Mouse (Mus musculus) hindbrain, embryonic 12.5 days (tissue): ENCODE results near the gene Lrmda. TPM values are rescaled to one million over a fixed set of nuclear protein-coding genes. Genes with fewer than 3 reads are reported as not detected.

Source experiments
- ATAC-seq: fragments of 200-750 bp; cut with Nextera tagmentation; 2 replicates; pipeline ENCODE4 v1.8.0; 2017; ENCODE audit warnings: moderate TSS enrichment; ENCODE audit not compliant: low FRiP score
- H3K27ac ChIP-seq: fragments of 300-500 bp; sonication (generic); 2 replicates; pipeline ENCODE4 v1.5.1; 2016; ENCODE audit warnings: mild to moderate bottlenecking
- H3K27me3 ChIP-seq: fragments of 300-500 bp; sonication (generic); 2 replicates; pipeline ENCODE4 v1.6.1; 2016; ENCODE audit warnings: mild to moderate bottlenecking
- H3K36me3 ChIP-seq: fragments of 300-500 bp; sonication (generic); 2 replicates; pipeline ENCODE4 v1.6.1; 2016; ENCODE audit warnings: mild to moderate bottlenecking
- H3K4me1 ChIP-seq: fragments of 300-500 bp; sonication (generic); 2 replicates; pipeline ENCODE4 v1.6.1; 2016
- H3K4me2 ChIP-seq: fragments of 300-500 bp; sonication (generic); replicated peaks from 2 replicates; pipeline ENCODE4 v1.6.1; 2016; ENCODE audit warnings: mild to moderate bottlenecking
- H3K4me3 ChIP-seq: fragments of 300-500 bp; sonication (generic); 2 replicates; pipeline ENCODE4 v1.5.1; 2016; ENCODE audit warnings: mild to moderate bottlenecking
- H3K9ac ChIP-seq: fragments of 300-500 bp; sonication (generic); 2 replicates; pipeline ENCODE4 v1.6.1; 2016; ENCODE audit warnings: mild to moderate bottlenecking, moderate library complexity
- H3K9me3 ChIP-seq: fragments of 300-500 bp; sonication (generic); replicated peaks from 2 replicates; pipeline ENCODE4 v1.6.1; 2016; ENCODE audit warnings: mild to moderate bottlenecking
- WGBS: fragments of 180-500 bp; shearing (Covaris S2); methylation state at CpG from one replicate; pipeline ENCODE4 v1.1.7; 2016; 5-methylcytosine and 5-hydroxymethylcytosine counted together
- polyA plus RNA-seq: library from polyadenylated mRNA; unstranded; fragments of >200 nt; fragmentation: Nextera tagmentation; extraction: Ambion mirVana; gene quantifications from 2 replicates; pipeline ENCODE4 v1.2.1, GENCODE M21; 2016

Lrmda gene
- polyA plus RNA-seq, 1 experiment from 2014 or later = 0.53 TPM

GRCm38 (mm10) chr14:22473991-22474390 is 454.5 kb downstream of the Lrmda start:
- H3K4me3 ChIP-seq = no peak overlapping the region
- 77% methylated on average over 6 of the region's 6 CpGs for WGBS
- H3K27ac ChIP-seq = peak overlapping the region; percentile 30; the same call in 1 of the 2 replicates
- no peak for ATAC-seq
- H3K27me3 ChIP-seq = no peaks in the 10 kb centered on the region
- H3K4me2 ChIP-seq = no peak overlapping the region
- H3K36me3 ChIP-seq = no peaks in the 10 kb centered on the region
- no peaks in the 10 kb centered on the region for H3K9me3 ChIP-seq
- no peak overlapping the region for H3K9ac ChIP-seq
- peaks cover 3% of the 10 kb centered on the region for H3K4me1 ChIP-seq

DNA sequence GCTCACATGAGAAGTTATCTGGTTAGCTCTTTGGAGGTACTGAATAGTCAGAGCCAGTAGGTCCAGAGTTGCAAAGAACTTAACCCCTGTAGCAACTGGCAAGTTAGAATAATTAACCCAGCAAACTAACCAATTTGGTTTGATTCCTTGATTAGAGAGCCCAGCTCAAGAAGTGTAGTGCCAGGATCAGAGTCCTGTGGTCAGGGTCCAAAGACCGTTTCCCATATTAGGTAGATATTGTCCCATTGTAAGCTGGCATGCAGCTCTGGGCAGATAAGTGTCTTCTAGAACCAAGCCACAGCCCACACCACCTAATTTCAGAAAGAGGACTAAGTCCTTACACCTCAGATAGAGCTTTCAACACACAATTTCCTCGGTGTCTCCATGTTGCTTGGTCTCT is 473.8 kb downstream of the Lrmda start:
- H3K9me3 ChIP-seq = no peaks in the 10 kb centered on the region
- H3K36me3 ChIP-seq = no peaks in the 10 kb centered on the region
- H3K27me3 ChIP-seq = no peaks in the 10 kb centered on the region
- H3K4me1 ChIP-seq = peaks cover 12% of the 10 kb centered on the region
- no peak for ATAC-seq
- WGBS = 84% methylated on average over 2 of the region's 2 CpGs
- H3K4me2 ChIP-seq = no peak overlapping the region
- no peak overlapping the region for H3K27ac ChIP-seq
- H3K9ac ChIP-seq = no peak overlapping the region
- H3K4me3 ChIP-seq = no peak overlapping the region

DNA sequence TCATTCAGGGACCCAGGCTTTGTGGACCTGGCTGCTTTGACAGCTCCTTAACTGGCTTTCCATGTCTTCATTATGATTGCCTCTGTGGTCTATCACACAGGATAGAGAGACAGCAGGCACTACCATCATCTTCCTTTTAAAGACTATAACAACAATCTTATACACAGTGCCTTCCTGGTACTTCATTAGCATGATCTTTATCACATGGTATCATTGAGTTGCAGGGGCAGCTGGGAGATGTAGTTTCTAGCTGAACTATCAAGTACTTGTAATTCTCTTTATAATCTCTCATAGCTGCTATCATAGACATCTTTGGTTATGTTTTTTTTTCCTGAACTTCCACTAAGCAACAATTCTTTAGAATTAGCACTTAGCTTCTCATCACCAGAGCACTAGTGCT is 474.8 kb downstream of the Lrmda start:
- Histone ChIP-seq H3K9ac (no peak overlapping the region), H3K4me1 (peaks cover 12% of the 10 kb centered on the region), H3K4me2 (no peak overlapping the region), H3K27me3 (no peaks in the 10 kb centered on the region), H3K9me3 (no peaks in the 10 kb centered on the region), H3K36me3 (no peaks in the 10 kb centered on the region), H3K27ac (peak overlapping the region; percentile 79), H3K4me3 (no peak overlapping the region)
- 0 out of 2 replicates have a peak, but pooled peaks have one; percentile 38 for ATAC-seq

GRCm38 (mm10) chr14:22494866-22495265 is 475.4 kb downstream of the Lrmda start:
- H3K9me3 ChIP-seq = no peaks in the 10 kb centered on the region
- peak overlapping the region; percentile 79 for H3K27ac ChIP-seq
- H3K9ac ChIP-seq = 0 out of 2 replicates have a peak overlapping the region, but pooled peaks have one; percentile 4
- peak; percentile 73 for ATAC-seq
- 21% methylated on average over 10 of the region's 10 CpGs for WGBS
- H3K4me1 ChIP-seq = peaks cover 12% of the 10 kb centered on the region
- no peaks in the 10 kb centered on the region for H3K36me3 ChIP-seq
- peak overlapping the region; percentile 19; the same call in 1 of the 2 replicates for H3K4me2 ChIP-seq
- no peaks in the 10 kb centered on the region for H3K27me3 ChIP-seq
- no peak overlapping the region for H3K4me3 ChIP-seq

GRCm38 (mm10) chr14:22495286-22495685 is 475.8 kb downstream of the Lrmda start:
- WGBS = 29% methylated on average over 8 of the region's 8 CpGs
- no peaks in the 10 kb centered on the region for H3K36me3 ChIP-seq
- no peaks in the 10 kb centered on the region for H3K9me3 ChIP-seq
- no peak overlapping the region for H3K4me3 ChIP-seq
- H3K9ac ChIP-seq = 0 out of 2 replicates have a peak overlapping the region, but pooled peaks have one; percentile 4
- peak overlapping the region; percentile 79 for H3K27ac ChIP-seq
- no peaks in the 10 kb centered on the region for H3K27me3 ChIP-seq
- peak; percentile 77 for ATAC-seq
- H3K4me1 ChIP-seq = peaks cover 12% of the 10 kb centered on the region
- peak overlapping the region; percentile 19; the same call in 1 of the 2 replicates for H3K4me2 ChIP-seq

- no peak for ATAC-seq
- 75% methylated on average over 4 of the region's 4 CpGs for WGBS
Observed at GRCm38 (mm10) chr14:22497636-22498131, 478.2 kb downstream of the Lrmda start.

GRCm38 (mm10) chr14:22509747-22510530 is 490.4 kb downstream of the Lrmda start:
- WGBS = 64% methylated on average over 6 of the region's 6 CpGs
- no peaks in the 10 kb centered on the region for H3K27me3 ChIP-seq

More at GRCm38 (mm10) chr14:22497636-22498131, 478.2 kb downstream of the Lrmda start:
- H3K4me1 ChIP-seq = peaks cover 12% of the 10 kb centered on the region
- H3K4me3 ChIP-seq = no peak overlapping the region
- no peak overlapping the region for H3K27ac ChIP-seq
- no peaks in the 10 kb centered on the region for H3K9me3 ChIP-seq
- H3K9ac ChIP-seq = no peak overlapping the region
- H3K27me3 ChIP-seq = no peaks in the 10 kb centered on the region
- H3K4me2 ChIP-seq = no peak overlapping the region
- no peaks in the 10 kb centered on the region for H3K36me3 ChIP-seq

DNA sequence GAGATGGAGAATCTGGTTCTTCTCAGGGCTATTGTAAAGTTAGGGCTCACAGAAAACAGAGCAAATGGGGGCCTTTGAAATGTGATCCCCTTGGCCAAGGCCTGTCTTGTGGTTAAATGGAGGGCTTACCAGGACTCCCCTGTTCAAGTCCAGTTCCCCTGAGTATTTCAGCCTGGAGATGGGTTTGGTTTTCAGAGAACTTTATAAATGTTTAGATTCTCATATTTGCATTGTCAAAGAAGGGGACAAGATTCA is 490.9 kb downstream of the Lrmda start:
- Histone ChIP-seq H3K27ac (no peak overlapping the region), H3K4me1 (peaks cover 10% of the 10 kb centered on the region), H3K4me3 (no peak overlapping the region), H3K9me3 (no peaks in the 10 kb centered on the region), H3K4me2 (no peak overlapping the region), H3K9ac (no peak overlapping the region), H3K36me3 (no peaks in the 10 kb centered on the region), H3K27me3 (no peaks in the 10 kb centered on the region)
- no peak for ATAC-seq

More at GRCm38 (mm10) chr14:22509747-22510530, 490.4 kb downstream of the Lrmda start:
- no peak overlapping the region for H3K4me2 ChIP-seq
- no peaks in the 10 kb centered on the region for H3K9me3 ChIP-seq
- peaks cover 10% of the 10 kb centered on the region for H3K4me1 ChIP-seq
- no peak overlapping the region for H3K27ac ChIP-seq
- H3K36me3 ChIP-seq = no peaks in the 10 kb centered on the region
- no peak for ATAC-seq
- H3K9ac ChIP-seq = no peak overlapping the region
- no peak overlapping the region for H3K4me3 ChIP-seq

- H3K27ac ChIP-seq = no peak overlapping the region
- WGBS = 76% methylated on average over 5 of the region's 5 CpGs
- no peaks in the 10 kb centered on the region for H3K36me3 ChIP-seq
- ATAC-seq = no peak
- H3K27me3 ChIP-seq = no peaks in the 10 kb centered on the region
- no peaks in the 10 kb centered on the region for H3K4me1 ChIP-seq
- H3K4me3 ChIP-seq = no peak overlapping the region
- H3K4me2 ChIP-seq = no peak overlapping the region
- 0 out of 2 replicates have a peak, but pooled peaks cover 4% of the 10 kb centered on the region for H3K9me3 ChIP-seq
- no peak overlapping the region for H3K9ac ChIP-seq
Observed at GRCm38 (mm10) chr14:22514362-22515084, 495.0 kb downstream of the Lrmda start.

DNA sequence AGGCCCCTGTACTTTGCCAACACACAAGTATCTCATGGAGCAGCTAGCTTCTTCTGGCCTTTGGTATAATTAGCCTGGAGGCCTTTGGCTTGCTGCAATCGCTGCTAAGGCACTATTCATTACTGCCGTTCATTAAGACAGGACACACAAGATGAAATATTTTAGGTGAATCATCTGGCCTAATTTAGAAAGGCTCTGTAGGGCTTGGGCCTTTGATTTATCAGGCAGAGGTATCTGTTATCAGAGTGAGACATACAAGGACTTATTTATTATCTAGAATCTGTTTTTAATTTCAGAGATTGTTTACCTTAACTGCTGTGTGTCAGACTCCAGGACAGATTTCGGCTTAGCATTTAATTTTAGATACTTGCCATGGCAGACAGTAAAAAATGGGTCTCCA is 511.2 kb downstream of the Lrmda start:
- Histone ChIP-seq H3K9ac (no peak overlapping the region), H3K36me3 (no peaks in the 10 kb centered on the region), H3K27me3 (no peaks in the 10 kb centered on the region; the same call in 1 of the 2 replicates), H3K27ac (no peak overlapping the region), H3K4me3 (no peak overlapping the region), H3K4me1 (no peaks in the 10 kb centered on the region), H3K4me2 (no peak overlapping the region), H3K9me3 (no peaks in the 10 kb centered on the region)
- ATAC-seq = no peak
- 80% methylated on average over 3 of the region's 3 CpGs for WGBS

GRCm38 (mm10) chr14:22533501-22533900 is 514.0 kb downstream of the Lrmda start:
- 87% methylated on average over 3 of the region's 3 CpGs for WGBS

GRCm38 (mm10) chr14:22545887-22546675 is 526.6 kb downstream of the Lrmda start:
- ATAC-seq = peak; percentile 68
- WGBS = 36% methylated on average over 8 of the region's 8 CpGs
- Histone ChIP-seq H3K4me1 (peaks cover 19% of the 10 kb centered on the region), H3K4me2 (no peak overlapping the region), H3K9me3 (no peaks in the 10 kb centered on the region), H3K36me3 (no peaks in the 10 kb centered on the region), H3K9ac (no peak overlapping the region), H3K27me3 (peaks cover 4% of the 10 kb centered on the region; the same call in 1 of the 2 replicates), H3K4me3 (no peak overlapping the region), H3K27ac (peak overlapping the region; percentile 36; the same call in 1 of the 2 replicates)

More at GRCm38 (mm10) chr14:22533501-22533900, 514.0 kb downstream of the Lrmda start:
- Histone ChIP-seq H3K27me3 (no peaks in the 10 kb centered on the region; the same call in 1 of the 2 replicates), H3K9me3 (no peaks in the 10 kb centered on the region), H3K27ac (no peak overlapping the region), H3K4me1 (no peaks in the 10 kb centered on the region), H3K36me3 (no peaks in the 10 kb centered on the region), H3K4me2 (no peak overlapping the region), H3K9ac (no peak overlapping the region), H3K4me3 (no peak overlapping the region)
- ATAC-seq = no peak
